Mouse (Mus musculus): Measurements from ENCODE around the gene Dnpep. TPM values are rescaled to one million over a fixed set of nuclear protein-coding genes. Genes with fewer than 3 reads are reported as not detected.

The Dnpep gene
- polyA plus RNA-seq, 1 experiment from 2014 or later: 110 TPM

- no peak overlapping the region; the same call in 1 of the 2 replicates for H3K9ac ChIP-seq
- H3K27me3 ChIP-seq (ENCODE audit: insufficient read depth, low read length): peaks cover 4% of the 10 kb centered on the region; the same call in 1 of the 2 replicates
- TF ChIP-seq CTCF (IDR thresholded peaks at IDR 0.05; ENCODE audit: low read depth): no peak
- ATAC-seq (ENCODE audit: insufficient read depth) (peak; percentile 57), DNase-seq (peak; percentile 68)
- 4% methylated on average over 15 of the region's 15 CpGs for WGBS
- peaks cover 26% of the 10 kb centered on the region for H3K4me1 ChIP-seq (ENCODE audit: insufficient read depth)
- no peak overlapping the region for H3K4me3 ChIP-seq (ENCODE audit: low read depth, low read length)
- H3K4me2 ChIP-seq: peak overlapping the region; percentile 28
- peak overlapping the region; percentile 73 for H3K27ac ChIP-seq (ENCODE audit: low read depth)
- no peaks in the 10 kb centered on the region for H3K9me3 ChIP-seq (ENCODE audit: low read depth, low read length)
- no peaks in the 10 kb centered on the region for H3K36me3 ChIP-seq (ENCODE audit: insufficient read depth)
These were observed 26.7 kb upstream of the Dnpep start for GRCm38 (mm10) chr1:75344291-75345035.

- peak; percentile 92 for TF ChIP-seq CTCF (IDR thresholded peaks at IDR 0.05; ENCODE audit: low read depth)
- H3K9me3 ChIP-seq (ENCODE audit: low read depth, low read length): no peaks in the 10 kb centered on the region
- H3K9ac ChIP-seq: no peak overlapping the region
- no peak overlapping the region for H3K27ac ChIP-seq (ENCODE audit: low read depth)
- H3K27me3 ChIP-seq (ENCODE audit: insufficient read depth, low read length): peaks cover 4% of the 10 kb centered on the region; the same call in 1 of the 2 replicates
- 1% methylated on average over 8 of the region's 8 CpGs for WGBS
- peaks cover 37% of the 10 kb centered on the region for H3K4me1 ChIP-seq (ENCODE audit: insufficient read depth)
- no peaks in the 10 kb centered on the region for H3K36me3 ChIP-seq (ENCODE audit: insufficient read depth)
- no peak overlapping the region for H3K4me2 ChIP-seq
- no peak overlapping the region for H3K4me3 ChIP-seq (ENCODE audit: low read depth, low read length)
- ATAC-seq (ENCODE audit: insufficient read depth): no peak
- peak; percentile 93 for DNase-seq
These were observed 25.2 kb upstream of the Dnpep start for GRCm38 (mm10) chr1:75342874-75343416.

GRCm38 (mm10) chr1:75340519-75340918 is 22.7 kb upstream of the Dnpep start:
- H3K27me3 ChIP-seq (ENCODE audit: insufficient read depth, low read length): peaks cover 4% of the 10 kb centered on the region; the same call in 1 of the 2 replicates
- H3K9ac ChIP-seq: no peak overlapping the region
- WGBS: 63% methylated on average over 2 of the region's 2 CpGs
- H3K36me3 ChIP-seq (ENCODE audit: insufficient read depth): no peaks in the 10 kb centered on the region
- no peak overlapping the region for H3K4me3 ChIP-seq (ENCODE audit: low read depth, low read length)
- H3K9me3 ChIP-seq (ENCODE audit: low read depth, low read length): no peaks in the 10 kb centered on the region
- no peak for TF ChIP-seq CTCF (IDR thresholded peaks at IDR 0.05; ENCODE audit: low read depth)
- H3K27ac ChIP-seq (ENCODE audit: low read depth): no peak overlapping the region
- peaks cover 44% of the 10 kb centered on the region for H3K4me1 ChIP-seq (ENCODE audit: insufficient read depth)
- no peak overlapping the region for H3K4me2 ChIP-seq
- DNase-seq (no peak), ATAC-seq (ENCODE audit: insufficient read depth) (no peak)

- WGBS: 31% methylated on average over 9 of the region's 9 CpGs
- no peak for TF ChIP-seq CTCF (IDR thresholded peaks at IDR 0.05; ENCODE audit: low read depth)
- no peak for DNase-seq
- Histone ChIP-seq H3K9me3 (ENCODE audit: low read depth, low read length) (no peaks in the 10 kb centered on the region), H3K4me3 (ENCODE audit: low read depth, low read length) (no peak overlapping the region), H3K27ac (ENCODE audit: low read depth) (0 out of 2 replicates have a peak overlapping the region, but pooled peaks have one; percentile 68), H3K9ac (no peak overlapping the region), H3K4me1 (ENCODE audit: insufficient read depth) (peaks cover 35% of the 10 kb centered on the region), H3K4me2 (no peak overlapping the region), H3K36me3 (ENCODE audit: insufficient read depth) (no peaks in the 10 kb centered on the region), H3K27me3 (ENCODE audit: insufficient read depth, low read length) (peaks cover 4% of the 10 kb centered on the region; the same call in 1 of the 2 replicates)
- ATAC-seq (ENCODE audit: insufficient read depth): no peak
These were observed 21.5 kb upstream of the Dnpep start for GRCm38 (mm10) chr1:75339337-75339736.

GRCm38 (mm10) chr1:75338091-75338694 is 20.4 kb upstream of the Dnpep start:
- no peak for TF ChIP-seq CTCF (IDR thresholded peaks at IDR 0.05; ENCODE audit: low read depth)
- 6% methylated on average over 11 of the region's 11 CpGs for WGBS
- ATAC-seq (ENCODE audit: insufficient read depth) (peak; percentile 54; the same call in 1 of the 2 replicates), DNase-seq (peak; percentile 54)
- H3K36me3 ChIP-seq (ENCODE audit: insufficient read depth): no peaks in the 10 kb centered on the region
- peak overlapping the region; percentile 33 for H3K4me2 ChIP-seq
- H3K27me3 ChIP-seq (ENCODE audit: insufficient read depth, low read length): peaks cover 4% of the 10 kb centered on the region; the same call in 1 of the 2 replicates
- peaks cover 27% of the 10 kb centered on the region for H3K4me1 ChIP-seq (ENCODE audit: insufficient read depth)
- H3K9me3 ChIP-seq (ENCODE audit: low read depth, low read length): no peaks in the 10 kb centered on the region
- H3K27ac ChIP-seq (ENCODE audit: low read depth): peak overlapping the region; percentile 68
- no peak overlapping the region for H3K9ac ChIP-seq
- H3K4me3 ChIP-seq (ENCODE audit: low read depth, low read length): no peak overlapping the region

- Histone ChIP-seq H3K4me3 (ENCODE audit: low read depth, low read length) (no peak overlapping the region), H3K36me3 (ENCODE audit: insufficient read depth) (no peaks in the 10 kb centered on the region), H3K9ac (no peak overlapping the region), H3K9me3 (ENCODE audit: low read depth, low read length) (no peaks in the 10 kb centered on the region), H3K27me3 (ENCODE audit: insufficient read depth, low read length) (peaks cover 2% of the 10 kb centered on the region; the same call in 1 of the 2 replicates), H3K27ac (ENCODE audit: low read depth) (peak overlapping the region; percentile 68; the same call in 1 of the 2 replicates), H3K4me1 (ENCODE audit: insufficient read depth) (peaks cover 27% of the 10 kb centered on the region), H3K4me2 (no peak overlapping the region)
- no peak for TF ChIP-seq CTCF (IDR thresholded peaks at IDR 0.05; ENCODE audit: low read depth)
- DNase-seq: no peak
- 45% methylated on average over 9 of the region's 9 CpGs for WGBS
- ATAC-seq (ENCODE audit: insufficient read depth): no peak
These were observed 19.3 kb upstream of the Dnpep start for GRCm38 (mm10) chr1:75337097-75337496.

- H3K9ac ChIP-seq: no peak overlapping the region
- H3K36me3 ChIP-seq (ENCODE audit: insufficient read depth): no peaks in the 10 kb centered on the region
- H3K4me1 ChIP-seq (ENCODE audit: insufficient read depth): peaks cover 27% of the 10 kb centered on the region
- no peak overlapping the region for H3K4me2 ChIP-seq
- ATAC-seq (ENCODE audit: insufficient read depth): no peak
- H3K27ac ChIP-seq (ENCODE audit: low read depth): no peak overlapping the region
- no peak for DNase-seq
- TF ChIP-seq CTCF (IDR thresholded peaks at IDR 0.05; ENCODE audit: low read depth): no peak
- WGBS: 50% methylated on average over 3 of the region's 3 CpGs
- H3K27me3 ChIP-seq (ENCODE audit: insufficient read depth, low read length): no peaks in the 10 kb centered on the region
- H3K4me3 ChIP-seq (ENCODE audit: low read depth, low read length): no peak overlapping the region
- no peaks in the 10 kb centered on the region for H3K9me3 ChIP-seq (ENCODE audit: low read depth, low read length)
These were observed 18.7 kb upstream of the Dnpep start for GRCm38 (mm10) chr1:75336461-75336860.
